Mouse (Mus musculus) embryonic fibroblast, embryonic 13.5 days (primary cell): ENCODE results near the gene Alpk1. TPM values are rescaled to one million over a fixed set of nuclear protein-coding genes. Genes with fewer than 3 reads are reported as not detected.

ENCODE experiments used
- H3K27ac ChIP-seq: 2 replicates; pipeline ENCODE4 v1.5.1; 2012; ENCODE audit warnings: low read length, control low read depth, inconsistent platforms; ENCODE audit not compliant: insufficient read depth
- H3K4me1 ChIP-seq: 2 replicates; pipeline ENCODE4 v1.6.1; 2011; ENCODE audit warnings: low read length; ENCODE audit not compliant: control insufficient read depth, insufficient read depth
- H3K4me3 ChIP-seq: 2 replicates; pipeline ENCODE4 v1.5.1; 2011; ENCODE audit warnings: mild to moderate bottlenecking, control low read depth, low read length; ENCODE audit not compliant: insufficient read depth
- CTCF ChIP-seq: IDR thresholded peaks from 2 replicates; pipeline ENCODE4 v1.5.1; 2011; ENCODE audit warnings: mild to moderate bottlenecking, control low read depth, low read length, moderate library complexity, borderline replicate concordance; ENCODE audit not compliant: insufficient read depth
- POLR2A ChIP-seq: IDR thresholded peaks from 2 replicates; pipeline ENCODE4 v1.6.1; 2011; ENCODE audit warnings: low read depth, mild to moderate bottlenecking, control low read depth, low read length, moderate library complexity
- polyA plus RNA-seq: library from polyadenylated mRNA; stranded (reverse); fragments of >200 nt; gene quantifications from 2 replicates; pipeline ENCODE4 v1.2.4, GENCODE M21; 2011; ENCODE audit warnings: low read depth; ENCODE audit not compliant: missing spikeins, insufficient read length

Alpk1 gene
- polyA plus RNA-seq, 1 experiment, result 6.2 TPM

DNA sequence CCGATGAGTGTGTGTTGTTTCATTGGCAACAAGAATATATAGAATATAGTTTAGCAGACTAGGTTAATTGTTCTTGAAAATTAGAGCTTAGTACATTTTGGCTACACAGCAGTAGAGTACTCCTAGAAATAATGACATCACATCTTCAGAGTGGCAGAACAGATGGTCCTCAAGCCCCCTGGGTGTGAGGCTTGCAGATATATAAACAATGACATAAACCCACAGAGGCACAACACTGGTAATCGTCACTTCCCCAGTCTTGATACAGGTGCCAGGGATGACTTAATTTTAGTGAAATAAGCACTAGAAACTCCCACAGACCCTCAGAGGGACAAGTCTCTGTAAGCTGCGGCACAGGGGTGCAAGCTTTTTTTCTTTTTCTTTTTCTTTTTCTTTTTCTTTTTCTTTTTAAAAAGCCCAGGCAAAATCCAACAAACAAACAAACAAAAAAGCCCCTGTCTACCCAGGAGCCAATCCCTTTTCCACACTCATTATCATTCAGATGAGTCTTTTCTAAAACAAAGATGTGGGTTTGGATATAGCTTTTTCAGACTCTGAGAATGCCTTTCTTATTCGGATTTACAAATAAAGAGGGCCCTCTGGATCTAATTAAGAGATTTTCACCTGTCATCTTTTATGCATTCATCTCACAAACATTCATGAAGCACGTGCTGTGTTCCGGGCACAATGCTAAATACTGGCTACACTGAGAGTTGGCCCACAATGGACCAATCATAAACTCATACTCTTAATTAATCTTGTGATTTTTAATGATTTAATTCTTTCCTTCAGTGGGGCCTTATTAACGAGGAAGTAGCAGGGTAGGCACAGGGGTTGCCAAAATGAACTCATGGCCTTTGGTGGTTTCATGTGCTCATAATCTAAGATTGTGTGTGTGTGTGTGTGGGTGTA, 128.3 kb downstream of the Alpk1 start:
- H3K27ac ChIP-seq, result no peak overlapping the region
- no peak for TF ChIP-seq POLR2A
- no peak overlapping the region for H3K4me3 ChIP-seq
- no peaks in the 10 kb centered on the region for H3K4me1 ChIP-seq

DNA sequence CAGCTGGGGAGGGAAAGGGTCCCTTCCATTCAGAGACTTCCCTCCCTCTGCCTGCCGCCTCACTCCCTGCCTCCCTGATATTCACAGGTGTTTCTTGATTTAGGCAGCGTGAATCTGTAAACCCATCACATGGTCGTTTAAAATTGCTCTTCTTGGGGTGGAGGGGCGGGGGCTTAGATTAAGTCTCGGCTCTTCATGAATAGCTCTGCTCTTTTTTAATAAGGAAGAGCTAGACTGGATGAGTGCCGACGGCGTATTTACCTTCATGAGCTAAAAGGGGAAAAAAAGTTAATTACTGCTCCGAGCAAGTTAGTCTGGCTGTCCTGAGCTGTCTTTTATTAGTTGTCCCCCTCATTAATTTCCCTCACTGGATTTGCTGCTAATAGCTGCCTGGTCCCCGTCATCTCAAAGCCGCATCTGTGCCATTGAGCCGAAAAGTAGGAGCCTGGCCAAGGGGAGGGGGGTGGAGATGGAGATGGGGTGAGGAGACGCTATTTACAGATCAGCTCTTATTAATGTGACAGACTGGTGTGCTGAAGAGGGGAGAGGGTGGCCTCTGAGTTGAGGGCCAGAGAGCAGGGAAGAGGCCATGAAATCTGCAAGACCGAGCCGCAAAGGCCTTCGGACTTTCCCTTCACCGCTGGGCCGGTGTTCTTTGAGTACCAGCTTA, 134.0 kb downstream of the Alpk1 start:
- no peak for TF ChIP-seq CTCF
- TF ChIP-seq POLR2A, result no peak
- Histone ChIP-seq H3K4me1 (no peaks in the 10 kb centered on the region), H3K4me3 (no peak overlapping the region), H3K27ac (no peak overlapping the region)

DNA sequence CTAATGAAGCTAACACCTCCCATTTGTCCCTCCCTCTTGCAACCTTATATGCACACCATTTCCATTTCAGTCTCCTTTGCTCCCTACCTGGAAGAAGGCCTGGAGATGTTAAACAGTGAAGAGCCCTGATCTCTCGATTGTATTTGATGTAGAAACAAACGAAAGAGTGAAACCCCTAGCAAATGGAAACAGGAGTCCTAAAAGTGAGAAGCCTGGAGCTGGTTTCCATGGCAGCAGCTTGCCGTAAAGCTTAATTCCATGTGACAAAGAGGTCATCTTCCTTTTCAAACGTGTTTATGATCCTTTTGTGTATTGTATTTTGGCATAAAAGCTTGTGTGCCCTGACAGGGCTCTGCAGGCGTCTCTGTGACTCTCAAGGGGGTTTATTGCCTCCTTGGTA, 138.1 kb downstream of the Alpk1 start:
- Histone ChIP-seq H3K4me1 (0 out of 2 replicates have a peak, but pooled peaks cover 2% of the 10 kb centered on the region), H3K4me3 (no peak overlapping the region), H3K27ac (no peak overlapping the region)
- TF ChIP-seq POLR2A (no peak), CTCF (no peak)

DNA sequence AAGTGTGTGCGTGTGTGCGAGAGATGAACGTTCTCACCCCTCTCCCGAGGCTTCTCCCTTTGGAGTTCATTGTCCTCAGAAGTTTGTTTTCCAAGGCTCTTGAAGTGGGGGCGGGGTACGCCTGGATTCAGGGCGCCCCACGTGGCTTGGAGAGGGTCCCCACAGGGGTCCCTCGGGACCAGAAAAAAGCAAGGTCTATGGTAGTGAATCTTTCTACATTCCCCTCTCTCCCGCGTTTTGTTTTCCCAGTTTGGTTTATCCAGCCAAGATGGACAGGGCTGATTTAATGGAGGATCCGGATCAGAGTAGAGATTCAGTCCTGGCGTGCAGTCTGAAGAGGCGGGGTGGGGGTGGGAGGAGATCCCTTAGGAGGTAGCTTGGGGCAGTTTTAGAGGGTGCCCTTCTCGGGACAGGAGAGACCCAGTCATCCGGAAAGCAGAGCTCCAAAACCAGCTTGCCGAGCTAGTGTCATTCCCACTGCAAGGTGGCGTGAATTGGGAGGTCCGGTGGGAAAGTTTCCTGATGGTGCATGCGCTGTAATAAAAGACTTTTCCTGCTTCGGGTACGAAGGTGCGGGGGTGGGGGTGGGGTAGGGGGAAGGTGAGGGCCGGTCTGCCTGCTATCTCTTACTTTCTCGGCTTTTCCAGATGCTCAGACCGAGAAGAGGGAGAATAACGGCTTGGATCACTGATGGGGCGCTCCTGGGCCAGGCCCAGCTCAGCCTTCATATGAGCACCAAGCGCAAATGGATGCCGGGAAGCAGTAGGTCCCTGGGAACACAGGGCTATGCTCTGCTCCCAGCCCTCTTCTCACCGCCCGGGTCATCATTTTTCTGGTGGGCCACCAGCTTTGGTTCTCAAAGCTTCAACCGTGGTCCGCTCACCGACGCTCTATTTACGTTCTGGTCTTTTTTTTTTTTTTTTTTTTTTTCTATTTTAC, 139.3 kb downstream of the Alpk1 start:
- Histone ChIP-seq H3K4me1 (0 out of 2 replicates have a peak, but pooled peaks cover 2% of the 10 kb centered on the region), H3K27ac (no peak overlapping the region), H3K4me3 (no peak overlapping the region)
- TF ChIP-seq POLR2A (no peak), CTCF (no peak)

DNA sequence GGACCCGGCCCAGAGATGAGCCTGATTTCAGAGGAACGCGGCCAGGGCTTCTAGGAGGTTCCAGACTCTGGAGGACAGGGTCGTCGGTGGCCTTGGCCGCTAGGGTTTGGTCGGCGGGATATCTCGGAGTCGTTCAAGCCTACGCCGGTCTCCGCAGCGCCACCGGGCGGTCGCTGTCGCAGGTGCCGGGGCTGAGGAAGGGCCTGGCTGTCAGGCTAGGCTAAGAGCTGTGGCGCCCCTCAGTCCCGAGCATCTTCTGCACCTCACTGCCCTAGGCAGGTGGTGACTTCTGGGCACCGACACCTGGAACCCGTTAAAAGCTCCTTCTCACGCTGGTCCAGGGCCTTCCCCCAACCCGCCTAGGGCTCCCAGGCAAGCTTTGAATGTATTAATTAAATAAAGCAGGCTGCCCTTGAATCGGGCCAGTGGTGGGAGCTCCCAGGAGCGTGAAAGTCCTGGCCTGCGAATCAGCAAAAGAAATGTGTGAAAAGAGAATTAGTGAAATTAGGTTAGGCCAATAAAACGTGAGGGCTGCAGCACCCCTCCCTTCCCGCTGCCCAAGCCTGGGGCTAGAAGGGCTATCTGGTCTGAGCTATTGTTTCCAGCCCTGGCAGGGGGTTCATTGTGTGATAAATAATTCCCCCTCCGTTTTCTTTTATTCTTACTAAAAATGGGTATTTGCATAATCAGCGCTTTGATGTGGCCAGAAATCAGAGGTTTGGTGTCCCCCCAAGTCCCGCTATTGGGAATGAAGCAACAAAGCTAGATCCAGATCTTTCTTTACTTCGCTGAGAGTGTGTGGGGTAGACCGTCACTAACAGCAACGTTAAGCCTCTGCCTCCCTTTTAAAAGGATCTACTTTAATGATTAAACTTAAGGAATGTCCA, 140.2 kb downstream of the Alpk1 start:
- H3K4me1 ChIP-seq, result 0 out of 2 replicates have a peak, but pooled peaks cover 2% of the 10 kb centered on the region
- no peak overlapping the region for H3K27ac ChIP-seq
- no peak overlapping the region for H3K4me3 ChIP-seq
- TF ChIP-seq POLR2A (no peak), CTCF (peak; percentile 27; the same call in 1 of the 2 replicates)

DNA sequence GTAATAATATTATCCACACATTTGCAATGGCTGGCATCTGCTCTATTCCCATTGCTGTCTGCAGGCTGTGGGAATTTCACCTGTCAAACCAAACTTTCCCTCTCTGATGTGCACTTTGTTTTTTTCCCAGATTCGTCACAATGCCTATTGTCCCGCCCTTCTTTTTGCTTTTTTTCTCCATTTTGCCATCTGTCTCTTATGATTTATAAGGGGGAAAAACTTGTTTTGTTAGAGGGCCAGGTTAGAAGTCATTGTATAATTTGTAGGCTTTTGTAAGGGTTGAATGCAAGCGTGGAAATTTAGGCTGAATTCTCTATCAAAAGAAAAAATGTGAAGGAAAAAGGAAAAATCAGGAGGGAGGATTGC, 145.4 kb downstream of the Alpk1 start:
- no peak for TF ChIP-seq CTCF
- TF ChIP-seq POLR2A, result no peak
- Histone ChIP-seq H3K4me1 (no peaks in the 10 kb centered on the region), H3K27ac (no peak overlapping the region), H3K4me3 (no peak overlapping the region)

DNA sequence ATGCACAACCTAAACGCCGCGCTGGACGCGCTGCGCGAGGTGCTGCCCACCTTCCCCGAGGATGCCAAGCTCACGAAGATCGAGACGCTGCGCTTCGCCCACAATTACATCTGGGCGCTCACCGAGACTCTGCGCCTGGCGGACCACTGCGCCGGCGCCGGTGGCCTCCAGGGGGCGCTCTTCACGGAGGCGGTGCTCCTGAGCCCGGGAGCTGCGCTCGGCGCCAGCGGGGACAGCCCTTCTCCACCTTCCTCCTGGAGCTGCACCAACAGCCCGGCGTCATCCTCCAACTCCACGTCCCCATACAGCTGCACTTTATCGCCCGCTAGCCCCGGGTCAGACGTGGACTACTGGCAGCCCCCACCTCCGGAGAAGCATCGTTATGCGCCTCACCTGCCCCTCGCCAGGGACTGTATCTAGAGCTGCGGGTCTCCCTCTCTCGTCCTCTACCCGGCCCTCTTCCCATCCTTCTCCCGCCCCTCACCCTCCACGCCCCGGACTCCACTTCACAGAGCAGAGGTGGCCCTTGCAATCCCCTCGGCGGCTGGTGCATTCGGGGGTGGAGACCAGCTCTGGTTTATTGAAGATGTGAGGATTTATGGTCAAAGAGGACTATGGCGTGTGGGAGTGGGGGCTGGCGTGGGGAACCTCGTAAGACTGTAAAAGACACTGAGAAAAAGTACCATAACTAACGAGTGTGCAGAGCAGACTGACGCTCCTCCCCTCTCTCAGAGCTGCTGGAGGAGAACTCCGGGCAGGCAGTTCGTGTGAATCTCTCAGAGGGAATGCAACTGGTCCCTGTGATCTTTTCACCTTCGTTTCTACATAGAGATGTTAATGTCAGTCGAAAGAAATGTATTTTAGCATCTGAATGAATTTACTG, 146.0 kb downstream of the Alpk1 start:
- H3K27ac ChIP-seq, result no peak overlapping the region
- TF ChIP-seq CTCF (peak; percentile 60), POLR2A (no peak)
- no peaks in the 10 kb centered on the region for H3K4me1 ChIP-seq
- 0 out of 2 replicates have a peak overlapping the region, but pooled peaks have one; percentile 9 for H3K4me3 ChIP-seq
